Mouse (Mus musculus): ENCODE measurements at regions not wholly inside any gene's neighbourhood (a gene's known extent, or its start where the extent isn't known, plus 50 kb on each side); places are given as distances from the start of the nearest gene placed in this dataset.

GRCm38 (mm10) chr13:106525406-106526206, 411.2 kb downstream of the Ipo11 start:
- DNase-seq (ENCODE audit: low spot score in 2 of 2), result no peak

GRCm38 (mm10) chr13:106514510-106515169, 422.1 kb downstream of the Ipo11 start:
- no peak for DNase-seq (ENCODE audit: low spot score in 2 of 2)

GRCm38 (mm10) chr13:106513669-106514068, 423.1 kb downstream of the Ipo11 start:
- DNase-seq (ENCODE audit: low spot score in 2 of 2), result no peak

- no peak for DNase-seq (ENCODE audit: low spot score in 2 of 2)
Observed at GRCm38 (mm10) chr13:106510435-106510834, 426.3 kb downstream of the Ipo11 start.

- no peak for DNase-seq (ENCODE audit: low spot score in 2 of 2)
Observed at GRCm38 (mm10) chr13:106501273-106501672, 435.5 kb downstream of the Ipo11 start.

GRCm38 (mm10) chr13:106471264-106471663, 465.5 kb downstream of the Ipo11 start:
- no peak for DNase-seq (ENCODE audit: low spot score in 2 of 2)

GRCm38 (mm10) chr13:106454366-106454927, 482.3 kb downstream of the Ipo11 start:
- no peak for DNase-seq (ENCODE audit: low spot score in 2 of 2)

GRCm38 (mm10) chr13:106432165-106432564, 504.6 kb downstream of the Ipo11 start:
- DNase-seq (ENCODE audit: low spot score in 2 of 2), result no peak

GRCm38 (mm10) chr13:106406608-106407038, 530.1 kb downstream of the Ipo11 start:
- no peak for DNase-seq (ENCODE audit: low spot score in 2 of 2)

GRCm38 (mm10) chr13:106392642-106393041, 544.1 kb downstream of the Ipo11 start:
- DNase-seq (ENCODE audit: low spot score in 2 of 2), result no peak

GRCm38 (mm10) chr13:106388634-106389033, 548.1 kb downstream of the Ipo11 start:
- DNase-seq (ENCODE audit: low spot score in 2 of 2), result no peak

- peak in 1 of 2 experiments; percentile 7 for DNase-seq (ENCODE audit: low spot score in 2 of 2)
Observed at GRCm38 (mm10) chr13:106367589-106367988, 569.2 kb downstream of the Ipo11 start.

GRCm38 (mm10) chr13:106352614-106353409, 583.9 kb downstream of the Ipo11 start:
- DNase-seq (ENCODE audit: low spot score in 2 of 2), result no peak

- no peak for DNase-seq (ENCODE audit: low spot score in 2 of 2)
Observed at GRCm38 (mm10) chr13:106332025-106332424, 604.7 kb downstream of the Ipo11 start.

- DNase-seq (ENCODE audit: low spot score in 2 of 2), result no peak
Observed at GRCm38 (mm10) chr13:106318980-106319379, 617.8 kb downstream of the Ipo11 start.

GRCm38 (mm10) chr13:106318476-106318875, 618.3 kb downstream of the Ipo11 start:
- no peak for DNase-seq (ENCODE audit: low spot score in 2 of 2)

GRCm38 (mm10) chr13:106317300-106317699, 619.5 kb downstream of the Ipo11 start:
- DNase-seq (ENCODE audit: low spot score in 2 of 2), result no peak

- no peak for DNase-seq (ENCODE audit: low spot score in 2 of 2)
Observed at GRCm38 (mm10) chr13:106281181-106281580, 655.6 kb downstream of the Ipo11 start.

- DNase-seq (ENCODE audit: low spot score in 2 of 2), result no peak
Observed at GRCm38 (mm10) chr13:106259874-106260273, 676.9 kb downstream of the Ipo11 start.
